Mouse (Mus musculus) stomach, embryonic 15.5 days (tissue): ENCODE data around the gene Scrn1. TPM values are rescaled to one million over a fixed set of nuclear protein-coding genes. Genes with fewer than 3 reads are reported as not detected.

Experiments used
- ATAC-seq: fragments of 200-750 bp; cut with Nextera tagmentation; 2 replicates; pipeline ENCODE4 v1.8.0; 2017; ENCODE audit warnings: low read depth, moderate number of reproducible peaks, moderate TSS enrichment; ENCODE audit not compliant: insufficient read depth, low FRiP score
- H3K27ac ChIP-seq: fragments of 300-500 bp; sonication (generic); 2 replicates; pipeline ENCODE4 v1.5.1; 2015; ENCODE audit warnings: mild to moderate bottlenecking, inconsistent platforms
- H3K27me3 ChIP-seq: fragments of 300-500 bp; sonication (generic); replicated peaks from 2 replicates; pipeline ENCODE4 v1.6.1; 2015; ENCODE audit warnings: inconsistent platforms
- H3K36me3 ChIP-seq: fragments of 300-500 bp; sonication (generic); 2 replicates; pipeline ENCODE4 v1.6.1; 2015; ENCODE audit warnings: inconsistent platforms
- H3K4me1 ChIP-seq: fragments of 300-500 bp; sonication (generic); 2 replicates; pipeline ENCODE4 v1.6.1; 2015; ENCODE audit warnings: inconsistent platforms
- H3K4me2 ChIP-seq: fragments of 300-500 bp; sonication (generic); 2 replicates; pipeline ENCODE4 v1.6.1; 2015; ENCODE audit warnings: mild to moderate bottlenecking, inconsistent platforms
- H3K4me3 ChIP-seq: fragments of 300-500 bp; sonication (generic); replicated peaks from 2 replicates; pipeline ENCODE4 v1.5.1; 2015; ENCODE audit warnings: inconsistent platforms
- H3K9ac ChIP-seq: fragments of 300-500 bp; sonication (generic); 2 replicates; pipeline ENCODE4 v1.6.1; 2015; ENCODE audit warnings: inconsistent platforms
- H3K9me3 ChIP-seq: fragments of 300-500 bp; sonication (generic); 2 replicates; pipeline ENCODE4 v1.6.1; 2016; ENCODE audit warnings: inconsistent platforms
- WGBS: fragments of 180-500 bp; shearing (Covaris S2); methylation state at CpG from one replicate; pipeline ENCODE4 v1.1.7; 2015; 5-methylcytosine and 5-hydroxymethylcytosine counted together
- polyA plus RNA-seq: library from polyadenylated mRNA; unstranded; fragments of >200 nt; fragmentation: Nextera tagmentation; extraction: Ambion mirVana; gene quantifications from 2 replicates; pipeline ENCODE4 v1.2.1, GENCODE M21; 2015

The Scrn1 gene
- polyA plus RNA-seq, 1 experiment from 2014 or later = 9.1 TPM

GRCm38 (mm10) chr6:54460915-54461671 is 105.2 kb downstream of the Scrn1 start:
- Histone ChIP-seq H3K36me3 (no peaks in the 10 kb centered on the region), H3K27me3 (no peaks in the 10 kb centered on the region), H3K9ac (no peak overlapping the region), H3K4me1 (no peaks in the 10 kb centered on the region), H3K27ac (no peak overlapping the region), H3K4me2 (no peak overlapping the region), H3K4me3 (no peak overlapping the region), H3K9me3 (no peaks in the 10 kb centered on the region)
- 76% methylated on average over 13 of the region's 13 CpGs for WGBS
- ATAC-seq = no peak

GRCm38 (mm10) chr6:54460172-54460914 is 105.9 kb downstream of the Scrn1 start:
- no peak overlapping the region for H3K4me2 ChIP-seq
- no peaks in the 10 kb centered on the region for H3K9me3 ChIP-seq
- WGBS = 83% methylated on average over 6 of the region's 6 CpGs

GRCm38 (mm10) chr6:54459661-54460060 is 106.6 kb downstream of the Scrn1 start:
- no peaks in the 10 kb centered on the region for H3K27me3 ChIP-seq
- no peak overlapping the region for H3K4me3 ChIP-seq
- no peak overlapping the region for H3K4me2 ChIP-seq
- WGBS = 52% methylated on average over 7 of the region's 7 CpGs
- H3K9ac ChIP-seq = no peak overlapping the region
- ATAC-seq = no peak
- H3K27ac ChIP-seq = no peak overlapping the region
- H3K9me3 ChIP-seq = no peaks in the 10 kb centered on the region
- H3K36me3 ChIP-seq = no peaks in the 10 kb centered on the region
- no peaks in the 10 kb centered on the region for H3K4me1 ChIP-seq

More at GRCm38 (mm10) chr6:54460172-54460914, 105.9 kb downstream of the Scrn1 start:
- H3K27me3 ChIP-seq = no peaks in the 10 kb centered on the region
- H3K36me3 ChIP-seq = no peaks in the 10 kb centered on the region
- ATAC-seq = no peak
- no peak overlapping the region for H3K9ac ChIP-seq
- no peak overlapping the region for H3K4me3 ChIP-seq
- no peak overlapping the region for H3K27ac ChIP-seq
- no peaks in the 10 kb centered on the region for H3K4me1 ChIP-seq

Other genes with a start within 250 kb of the Scrn1 start
- 7.3 and 9.5 TPM in 2 replicates for gene Prr15, start 240.7 kb downstream of the Scrn1 start, polyA plus RNA-seq
- gene Wipf3, start 136.9 kb downstream of the Scrn1 start, polyA plus RNA-seq = 0.89 and 1.2 TPM in 2 replicates
- 5.8 and 6.2 TPM in 2 replicates for gene Plekha8, start 28.6 kb upstream of the Scrn1 start, polyA plus RNA-seq
- 28.0 and 28.8 TPM in 2 replicates for gene Fkbp14, start 30.8 kb upstream of the Scrn1 start, polyA plus RNA-seq
- 8.0 and 8.2 TPM in 2 replicates for gene Mturn, start 115.1 kb upstream of the Scrn1 start, polyA plus RNA-seq